Mouse (Mus musculus) heart, postnatal 0 days (tissue): ENCODE measurements at regions not wholly inside any gene's neighbourhood (a gene's known extent, or its start where the extent isn't known, plus 50 kb on each side); places are given as distances from the start of the nearest gene placed in this dataset.
A peak's percentile ranks its signal among the peaks of the same experiment; 100 is the strongest.

Experiments used
- ATAC-seq: fragments of 200-750 bp; cut with Nextera tagmentation; 2 replicates; pipeline ENCODE4 v1.8.0; 2017; ENCODE audit warnings: low read depth, moderate number of reproducible peaks, moderate library complexity; ENCODE audit not compliant: insufficient read depth
- DNase-seq: peaks from one replicate; pipeline ENCODE4 v3.0.0-alpha.2; 2016; ENCODE audit warnings: low spot score
- H3K27ac ChIP-seq: fragments of 300-500 bp; sonication (generic); 2 replicates; pipeline ENCODE4 v1.5.1; 2014; ENCODE audit warnings: low read depth, mild to moderate bottlenecking
- H3K27me3 ChIP-seq: fragments of 300-500 bp; sonication (generic); 2 replicates; pipeline ENCODE4 v1.6.1; 2014; ENCODE audit warnings: low read length, mixed read lengths; ENCODE audit not compliant: control insufficient read depth, insufficient read depth
- H3K36me3 ChIP-seq: fragments of 300-500 bp; sonication (generic); replicated peaks from 2 replicates; pipeline ENCODE4 v1.6.1; 2014; ENCODE audit warnings: low read length, mixed read lengths; ENCODE audit not compliant: control insufficient read depth, insufficient read depth
- H3K4me1 ChIP-seq: fragments of 300-500 bp; sonication (generic); 2 replicates; pipeline ENCODE4 v1.6.1; 2014; ENCODE audit warnings: antibody characterized with exemption; ENCODE audit not compliant: control insufficient read depth, insufficient read depth
- H3K4me2 ChIP-seq: fragments of 300-500 bp; sonication (generic); 2 replicates; pipeline ENCODE4 v1.6.1; 2014; ENCODE audit warnings: low read depth, mild to moderate bottlenecking, low read length, moderate library complexity
- H3K4me3 ChIP-seq: fragments of 300-500 bp; sonication (generic); 2 replicates; pipeline ENCODE4 v1.5.1; 2014; ENCODE audit warnings: low read depth, low read length
- H3K9ac ChIP-seq: fragments of 300-500 bp; sonication (generic); replicated peaks from 2 replicates; pipeline ENCODE4 v1.6.1; 2014; ENCODE audit warnings: low read depth, low read length, mixed read lengths
- H3K9me3 ChIP-seq: fragments of 300-500 bp; sonication (generic); replicated peaks from 2 replicates; pipeline ENCODE4 v1.6.1; 2016; ENCODE audit warnings: low read length; ENCODE audit not compliant: control insufficient read depth
- CTCF ChIP-seq: IDR thresholded peaks from 2 replicates; pipeline ENCODE4 v1.5.1; 2016; ENCODE audit warnings: antibody characterized with exemption, control low read depth, low read depth
- EP300 ChIP-seq: IDR thresholded peaks from 2 replicates; pipeline ENCODE4 v1.6.1; 2016; ENCODE audit warnings: antibody characterized with exemption, low read depth
- WGBS: fragments of 180-500 bp; shearing (Covaris S2); extraction: QIAGEN DNeasy Blood & Tissue Kit; methylation state at CpG from one replicate; pipeline ENCODE4 v1.1.7; 2014; 5-methylcytosine and 5-hydroxymethylcytosine counted together

- Histone ChIP-seq H3K4me3 (peak overlapping the region; percentile 74), H3K4me1 (peaks cover 3% of the 10 kb centered on the region; the same call in 1 of the 2 replicates), H3K27ac (no peak overlapping the region), H3K9me3 (no peaks in the 10 kb centered on the region), H3K36me3 (no peaks in the 10 kb centered on the region), H3K27me3 (no peaks in the 10 kb centered on the region), H3K9ac (peak overlapping the region; percentile 51), H3K4me2 (peak overlapping the region; percentile 69)
- no peak for TF ChIP-seq CTCF
- no peak for TF ChIP-seq EP300
- DNase-seq = peak; percentile 34
- 31% methylated on average over 34 of the region's 34 CpGs for WGBS
- ATAC-seq = peak; percentile 58
Measured at GRCm38 (mm10) chr7:31208237-31209054, 52.8 kb upstream of the Gramd1a start.

GRCm38 (mm10) chr7:31207563-31208236 is 52.0 kb upstream of the Gramd1a start:
- no peak for TF ChIP-seq CTCF
- TF ChIP-seq EP300 = no peak
- WGBS = 62% methylated on average over 13 of the region's 13 CpGs
- no peaks in the 10 kb centered on the region for H3K36me3 ChIP-seq

More at GRCm38 (mm10) chr7:31207563-31208236, 52.0 kb upstream of the Gramd1a start:
- peak overlapping the region; percentile 74 for H3K4me3 ChIP-seq
- H3K4me2 ChIP-seq = peak overlapping the region; percentile 69; the same call in 1 of the 2 replicates
- peaks cover 3% of the 10 kb centered on the region; the same call in 1 of the 2 replicates for H3K4me1 ChIP-seq
- no peak overlapping the region for H3K9ac ChIP-seq
- no peak for ATAC-seq
- H3K9me3 ChIP-seq = no peaks in the 10 kb centered on the region
- DNase-seq = no peak
- H3K27me3 ChIP-seq = no peaks in the 10 kb centered on the region
- H3K27ac ChIP-seq = no peak overlapping the region
